Mouse (Mus musculus): Measurements from ENCODE around the gene Gbp5.

- TF ChIP-seq CTCF (IDR thresholded peaks at IDR 0.05; ENCODE audit: low read depth, low read length) (no peak), POLR2A (IDR thresholded peaks at IDR 0.05; ENCODE audit: insufficient read depth, low read length) (no peak), EP300 (IDR thresholded peaks at IDR 0.05; ENCODE audit: insufficient read depth, low read depth, low read length) (no peak)
Measured at GRCm38 (mm10) chr3:142529597-142529996, 35.8 kb downstream of the Gbp5 start.

Measured in ES-Bruce4 (cell line).